Mouse (Mus musculus): ENCODE results near the gene Mcidas. TPM values are rescaled to one million over a fixed set of nuclear protein-coding genes. Genes with fewer than 3 reads are reported as not detected.
A peak's percentile ranks its signal among the peaks of the same experiment; 100 is the strongest.

Mcidas gene
- polyA plus RNA-seq, 1 experiment from 2014 or later: not detected

DNA sequence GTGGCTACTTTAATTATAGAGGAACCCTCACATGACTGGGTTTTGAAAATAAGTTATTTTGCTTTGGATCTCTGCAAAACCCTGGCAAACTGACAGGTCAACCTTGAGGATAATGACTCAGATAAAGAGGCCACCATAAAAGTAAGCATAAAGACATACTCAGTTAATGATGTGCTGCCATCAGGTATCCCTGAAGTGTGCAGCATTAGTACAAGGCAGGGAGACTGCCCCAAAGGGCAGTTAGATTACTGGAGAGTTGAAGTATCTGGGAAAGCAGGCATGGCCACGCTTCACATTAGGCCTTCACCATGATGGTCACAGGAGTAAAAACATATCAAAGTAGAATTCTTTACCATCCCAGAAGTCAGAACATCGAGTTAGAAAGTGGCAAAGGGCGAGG is 51.2 kb downstream of the Mcidas start:
- H3K9ac ChIP-seq (ENCODE audit: low read depth, low read length): 0 out of 2 replicates have a peak overlapping the region, but pooled peaks have one; percentile 35

GRCm38 (mm10) chr13:113045458-113046110 is 51.9 kb downstream of the Mcidas start:
- Histone ChIP-seq H3K4me2 (peak overlapping the region; percentile 67), H3K27me3 (ENCODE audit: control insufficient read depth, insufficient read depth, low read length) (no peaks in the 10 kb centered on the region), H3K27ac (ENCODE audit: low read depth, low read length) (peak overlapping the region; percentile 66), H3K9ac (ENCODE audit: low read depth, low read length) (peak overlapping the region; percentile 82), H3K9me3 (replicated peaks; ENCODE audit: control insufficient read depth, low read length) (no peaks in the 10 kb centered on the region), H3K4me1 (ENCODE audit: control insufficient read depth, insufficient read depth, low read length) (peaks cover 4% of the 10 kb centered on the region), H3K36me3 (ENCODE audit: control insufficient read depth, insufficient read depth, low read length) (no peaks in the 10 kb centered on the region), H3K4me3 (ENCODE audit: low read depth, low read length) (peak overlapping the region; percentile 68)
- WGBS (ENCODE audit: insufficient replicate concordance): 15% methylated on average over 18 of the region's 18 CpGs
- no peak for ATAC-seq (replicated peaks; ENCODE audit: insufficient number of reproducible peaks, low FRiP score, low TSS enrichment)

More for the DNA sequence above, 51.2 kb downstream of the Mcidas start:
- no peaks in the 10 kb centered on the region for H3K9me3 ChIP-seq (replicated peaks; ENCODE audit: control insufficient read depth, low read length)
- no peak overlapping the region for H3K27ac ChIP-seq (ENCODE audit: low read depth, low read length)
- peak overlapping the region; percentile 68 for H3K4me3 ChIP-seq (ENCODE audit: low read depth, low read length)
- H3K4me1 ChIP-seq (ENCODE audit: control insufficient read depth, insufficient read depth, low read length): peaks cover 4% of the 10 kb centered on the region
- no peak for ATAC-seq (replicated peaks; ENCODE audit: insufficient number of reproducible peaks, low FRiP score, low TSS enrichment)
- 66% methylated on average over 3 of the region's 3 CpGs for WGBS (ENCODE audit: insufficient replicate concordance)
- no peaks in the 10 kb centered on the region for H3K36me3 ChIP-seq (ENCODE audit: control insufficient read depth, insufficient read depth, low read length)
- H3K27me3 ChIP-seq (ENCODE audit: control insufficient read depth, insufficient read depth, low read length): no peaks in the 10 kb centered on the region
- H3K4me2 ChIP-seq: peak overlapping the region; percentile 67

DNA sequence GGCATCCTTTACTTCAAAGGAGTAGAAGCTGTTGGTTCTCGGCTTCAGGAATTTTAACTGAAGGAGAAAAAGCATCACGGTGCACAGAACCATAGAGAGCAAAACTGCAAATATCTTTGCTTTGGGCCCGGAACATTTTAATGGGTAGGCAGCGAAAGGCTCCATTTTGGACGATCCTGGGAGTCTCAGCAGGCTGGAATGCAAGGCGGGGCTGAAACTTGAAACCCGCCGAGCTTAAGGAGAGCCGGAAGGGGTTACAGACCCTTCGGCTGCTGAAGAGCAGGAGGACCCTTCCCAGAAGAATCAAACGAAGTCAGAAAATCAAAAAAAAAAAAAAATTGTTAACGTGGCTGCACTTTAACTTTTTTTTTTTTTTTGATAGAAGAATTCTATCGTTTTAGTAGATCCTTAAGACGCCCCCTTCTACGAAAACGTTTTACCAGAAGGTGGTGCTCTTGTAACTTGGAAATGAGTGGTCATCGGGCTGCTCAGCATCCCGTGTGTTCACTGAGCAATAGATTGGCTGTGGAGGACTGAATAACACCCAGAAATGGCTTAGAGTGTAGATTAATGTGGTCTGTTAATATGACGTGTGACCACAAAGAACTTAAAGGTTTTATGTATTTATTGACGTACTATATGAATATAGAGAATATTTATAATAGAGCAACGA is 52.7 kb downstream of the Mcidas start, which contains the start of gene Gpx8:
Gene Gpx8, minus strand, starts transcription at position 200 of the 673 bp plus-strand sequence.
- peak within 1 kb of the TSS; percentile 68 for H3K4me3 ChIP-seq (ENCODE audit: low read depth, low read length)
- H3K27ac ChIP-seq (ENCODE audit: low read depth, low read length): peak within 1 kb of the TSS; percentile 66
- no peaks in the 10 kb centered on the region for H3K4me1 ChIP-seq (ENCODE audit: control insufficient read depth, insufficient read depth, low read length)
- ATAC-seq (replicated peaks; ENCODE audit: insufficient number of reproducible peaks, low FRiP score, low TSS enrichment): peak; percentile 78; the same call in 1 of the 2 replicates
- WGBS (ENCODE audit: insufficient replicate concordance): 5% methylated on average over 21 of the region's 21 CpGs
- no peaks in the 10 kb centered on the region for H3K27me3 ChIP-seq (ENCODE audit: control insufficient read depth, insufficient read depth, low read length)
- peak within 1 kb of the TSS; percentile 82 for H3K9ac ChIP-seq (ENCODE audit: low read depth, low read length)
- no peaks in the 10 kb centered on the region for H3K9me3 ChIP-seq (replicated peaks; ENCODE audit: control insufficient read depth, low read length)
- H3K4me2 ChIP-seq: peak within 1 kb of the TSS; percentile 67
- H3K36me3 ChIP-seq (ENCODE audit: control insufficient read depth, insufficient read depth, low read length): no peaks in the 10 kb centered on the region

DNA sequence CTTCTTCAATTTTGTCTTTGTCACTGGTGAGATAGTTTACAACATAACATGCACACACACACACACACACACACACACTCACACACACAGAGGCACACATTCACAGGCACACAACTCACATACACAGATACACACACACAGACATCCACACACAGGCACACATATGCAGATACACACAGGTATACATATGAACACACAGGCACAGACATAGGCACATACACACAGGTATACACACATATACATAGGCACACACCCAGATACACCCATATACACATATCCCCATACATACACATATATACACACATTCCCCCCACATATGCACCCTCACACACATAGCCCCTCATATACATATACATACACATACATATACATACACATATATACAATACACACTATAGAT is 53.4 kb downstream of the Mcidas start:
- H3K4me2 ChIP-seq: no peak overlapping the region
- ATAC-seq (replicated peaks; ENCODE audit: insufficient number of reproducible peaks, low FRiP score, low TSS enrichment): no peak
- H3K4me3 ChIP-seq (ENCODE audit: low read depth, low read length): no peak overlapping the region
- H3K27ac ChIP-seq (ENCODE audit: low read depth, low read length): no peak overlapping the region
- no peaks in the 10 kb centered on the region for H3K4me1 ChIP-seq (ENCODE audit: control insufficient read depth, insufficient read depth, low read length)
- H3K27me3 ChIP-seq (ENCODE audit: control insufficient read depth, insufficient read depth, low read length): no peaks in the 10 kb centered on the region
- no peaks in the 10 kb centered on the region for H3K9me3 ChIP-seq (replicated peaks; ENCODE audit: control insufficient read depth, low read length)
- no peak overlapping the region for H3K9ac ChIP-seq (ENCODE audit: low read depth, low read length)
- H3K36me3 ChIP-seq (ENCODE audit: control insufficient read depth, insufficient read depth, low read length): no peaks in the 10 kb centered on the region

DNA sequence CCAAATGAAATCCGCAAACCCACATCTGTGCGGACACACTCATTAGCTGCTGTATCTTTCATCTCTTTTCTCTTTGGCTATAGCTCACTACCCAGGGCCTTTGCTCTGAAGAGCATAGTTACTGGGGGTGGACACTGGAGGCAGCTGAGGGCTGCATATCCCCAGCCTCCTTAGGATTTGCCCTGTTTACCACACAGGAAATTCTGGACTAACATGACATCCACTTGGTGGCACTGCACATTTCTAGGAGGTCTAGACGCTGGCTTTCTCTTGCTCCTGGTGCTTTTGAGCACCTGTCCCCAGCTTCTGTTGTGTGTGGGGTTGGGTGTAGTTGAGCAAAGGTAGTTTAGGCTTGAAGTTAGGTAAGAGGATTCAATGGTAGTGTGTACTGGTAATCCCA is 54.0 kb downstream of the Mcidas start:
- H3K9ac ChIP-seq (ENCODE audit: low read depth, low read length): no peak overlapping the region
- no peaks in the 10 kb centered on the region for H3K36me3 ChIP-seq (ENCODE audit: control insufficient read depth, insufficient read depth, low read length)
- no peak overlapping the region for H3K27ac ChIP-seq (ENCODE audit: low read depth, low read length)
- no peak overlapping the region for H3K4me2 ChIP-seq
- H3K4me3 ChIP-seq (ENCODE audit: low read depth, low read length): no peak overlapping the region
- H3K27me3 ChIP-seq (ENCODE audit: control insufficient read depth, insufficient read depth, low read length): no peaks in the 10 kb centered on the region
- H3K9me3 ChIP-seq (replicated peaks; ENCODE audit: control insufficient read depth, low read length): no peaks in the 10 kb centered on the region
- ATAC-seq (replicated peaks; ENCODE audit: insufficient number of reproducible peaks, low FRiP score, low TSS enrichment): no peak
- H3K4me1 ChIP-seq (ENCODE audit: control insufficient read depth, insufficient read depth, low read length): no peaks in the 10 kb centered on the region
- 72% methylated on average over 3 of the region's 3 CpGs for WGBS (ENCODE audit: insufficient replicate concordance)

MicroRNA genes within 50 kb of the gene (microRNA counts, 519-probe panel; counts per million panel counts)
- microRNA mmu-miR-449a: 32.2 counts per million
- microRNA mmu-miR-449b: 32.2 counts per million
- microRNA mmu-miR-449c: 32.2 counts per million

Small RNAs within 50 kb of the gene (microRNA-seq; reads per million reads assigned to microRNA genes)
- gene Mir449a (ENCODE audit: borderline number of aligned reads): 39.3 reads per million, percentile 56 among the genes with 10 or more reads in this experiment
- not detected for gene Mir449b (ENCODE audit: borderline number of aligned reads)
- 0.20 reads per million for gene Mir449c (ENCODE audit: borderline number of aligned reads)

Other genes with a start within 250 kb of the Mcidas start
- gene Plpp1, start 193.1 kb upstream of the Mcidas start, polyA plus RNA-seq (2014; fragmentation: Nextera tagmentation; extraction: Ambion mirVana): 37.3 and 41.7 TPM in 2 replicates
- 55.7 and 63.1 TPM in 2 replicates for gene Mtrex, start 66.4 kb upstream of the Mcidas start, polyA plus RNA-seq (2014; fragmentation: Nextera tagmentation; extraction: Ambion mirVana)
- 15.5 TPM in 2 replicates for gene Dhx29, start 66.4 kb upstream of the Mcidas start, polyA plus RNA-seq (2014; fragmentation: Nextera tagmentation; extraction: Ambion mirVana)
- 0.13 and 0.18 TPM in 2 replicates for gene Ccno, start 6.0 kb upstream of the Mcidas start, polyA plus RNA-seq (2014; fragmentation: Nextera tagmentation; extraction: Ambion mirVana)
- 0.14 TPM in 1 of 2 replicates, not detected in the other for gene Cdc20b, start 41.3 kb downstream of the Mcidas start, polyA plus RNA-seq (2014; fragmentation: Nextera tagmentation; extraction: Ambion mirVana)
- gene Gpx8, start 52.6 kb downstream of the Mcidas start, polyA plus RNA-seq (2014; fragmentation: Nextera tagmentation; extraction: Ambion mirVana): 147 and 151 TPM in 2 replicates
- gene Gzma, start 107.1 kb downstream of the Mcidas start, polyA plus RNA-seq (2014; fragmentation: Nextera tagmentation; extraction: Ambion mirVana): not detected in 2 replicates
- 0.44 and 0.90 TPM in 2 replicates for gene Esm1, start 215.8 kb downstream of the Mcidas start, polyA plus RNA-seq (2014; fragmentation: Nextera tagmentation; extraction: Ambion mirVana)
- not detected in 2 replicates for gene Gzmk, start 232.1 kb downstream of the Mcidas start, polyA plus RNA-seq (2014; fragmentation: Nextera tagmentation; extraction: Ambion mirVana)